Mouse (Mus musculus) limb, embryonic 13.5 days (tissue): ENCODE measurements at regions not wholly inside any gene's neighbourhood (a gene's known extent, or its start where the extent isn't known, plus 50 kb on each side); places are given as distances from the start of the nearest gene placed in this dataset.
A peak's percentile ranks its signal among the peaks of the same experiment; 100 is the strongest.

Experiments used
- ATAC-seq: fragments of 200-750 bp; cut with Nextera tagmentation; 2 replicates; pipeline ENCODE4 v1.8.0; 2017; ENCODE audit warnings: low read depth, moderate number of reproducible peaks, moderate TSS enrichment; ENCODE audit not compliant: low FRiP score
- H3K27ac ChIP-seq: fragments of 300-500 bp; sonication (generic); 2 replicates; pipeline ENCODE4 v1.5.1; 2015; ENCODE audit warnings: inconsistent platforms, mild to moderate bottlenecking, moderate library complexity
- H3K27me3 ChIP-seq: fragments of 300-500 bp; sonication (generic); 2 replicates; pipeline ENCODE4 v1.6.1; 2015; ENCODE audit warnings: mild to moderate bottlenecking, inconsistent platforms
- H3K36me3 ChIP-seq: fragments of 300-500 bp; sonication (generic); 2 replicates; pipeline ENCODE4 v1.6.1; 2015; ENCODE audit warnings: inconsistent platforms, mild to moderate bottlenecking, moderate library complexity
- H3K4me1 ChIP-seq: fragments of 300-500 bp; sonication (generic); 2 replicates; pipeline ENCODE4 v1.6.1; 2015; ENCODE audit warnings: inconsistent platforms
- H3K4me2 ChIP-seq: fragments of 300-500 bp; sonication (generic); replicated peaks from 2 replicates; pipeline ENCODE4 v1.6.1; 2015; ENCODE audit warnings: inconsistent platforms, mild to moderate bottlenecking, moderate library complexity
- H3K4me3 ChIP-seq: fragments of 300-500 bp; sonication (generic); 2 replicates; pipeline ENCODE4 v1.5.1; 2015; ENCODE audit warnings: moderate library complexity, mild to moderate bottlenecking, inconsistent platforms
- H3K9ac ChIP-seq: fragments of 300-500 bp; sonication (generic); 2 replicates; pipeline ENCODE4 v1.6.1; 2015; ENCODE audit warnings: mild to moderate bottlenecking, inconsistent platforms
- H3K9me3 ChIP-seq: fragments of 300-500 bp; sonication (generic); 2 replicates; pipeline ENCODE4 v1.6.1; 2016; ENCODE audit warnings: inconsistent platforms
- WGBS: fragments of 180-500 bp; shearing (Covaris S2); methylation state at CpG from one replicate; pipeline ENCODE4 v1.1.7; 2015; 5-methylcytosine and 5-hydroxymethylcytosine counted together

DNA sequence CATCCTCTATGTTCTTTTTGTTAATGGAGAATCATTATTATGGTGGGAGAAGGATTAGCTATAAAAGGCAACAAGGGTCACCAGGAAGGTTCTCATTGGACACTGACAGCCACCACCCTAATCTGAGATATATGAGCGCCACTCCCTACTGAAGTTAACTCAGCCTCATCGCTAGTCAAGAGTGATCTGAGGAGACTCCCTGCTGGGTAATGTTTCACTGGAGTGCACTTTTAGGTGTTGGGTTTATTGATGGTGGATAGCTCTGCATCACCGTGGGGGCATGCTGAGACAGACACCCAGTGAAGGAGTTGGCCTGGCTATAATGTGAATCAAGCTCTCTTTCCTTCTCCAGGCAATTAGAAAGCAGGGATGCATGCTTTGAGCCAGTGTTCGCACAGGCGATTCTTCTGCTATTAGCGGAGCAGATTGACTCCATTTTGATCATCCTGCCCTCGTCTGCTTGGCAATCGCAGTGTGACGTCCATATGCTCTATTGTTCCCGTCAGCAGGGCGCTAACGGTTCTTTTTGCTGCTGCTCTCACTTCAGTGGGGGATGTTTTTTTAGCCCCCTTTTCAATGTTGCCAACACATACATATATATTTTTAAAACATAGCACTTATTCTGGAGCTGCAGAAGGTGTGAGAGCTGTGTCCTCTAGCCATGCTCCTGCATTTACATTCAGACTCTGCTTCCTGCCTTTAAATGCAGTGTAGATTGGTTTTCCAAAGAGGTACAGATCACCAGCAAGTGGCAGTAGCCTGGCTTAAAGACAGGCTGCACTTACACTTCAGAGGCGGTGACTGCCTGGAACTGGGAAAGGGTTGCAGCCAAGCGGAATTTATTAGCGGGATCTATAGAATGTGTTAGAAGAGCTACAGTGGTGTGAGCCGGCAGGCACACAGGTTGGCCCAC lies 263.9 kb upstream of the Dph6 start:
- H3K9ac ChIP-seq, result no peak overlapping the region
- no peaks in the 10 kb centered on the region for H3K36me3 ChIP-seq
- H3K27me3 ChIP-seq, result peaks cover 15% of the 10 kb centered on the region; the same call in 1 of the 2 replicates
- no peak overlapping the region for H3K4me3 ChIP-seq
- H3K9me3 ChIP-seq, result no peaks in the 10 kb centered on the region
- ATAC-seq, result 0 out of 2 replicates have a peak, but pooled peaks have one; percentile 49
- no peak overlapping the region for H3K4me2 ChIP-seq
- no peak overlapping the region for H3K27ac ChIP-seq
- peaks cover 20% of the 10 kb centered on the region for H3K4me1 ChIP-seq
- WGBS, result 68% methylated on average over 16 of the region's 16 CpGs

GRCm38 (mm10) chr2:114923911-114924310 lies 269.1 kb upstream of the Dph6 start:
- Histone ChIP-seq H3K36me3 (no peaks in the 10 kb centered on the region), H3K9me3 (no peaks in the 10 kb centered on the region), H3K4me2 (no peak overlapping the region), H3K4me3 (no peak overlapping the region), H3K9ac (no peak overlapping the region), H3K27me3 (peaks cover 10% of the 10 kb centered on the region; the same call in 1 of the 2 replicates), H3K4me1 (peaks cover 17% of the 10 kb centered on the region), H3K27ac (no peak overlapping the region)
- peak; percentile 34; the same call in 1 of the 2 replicates for ATAC-seq
- WGBS, result 24% methylated on average over 2 of the region's 2 CpGs

DNA sequence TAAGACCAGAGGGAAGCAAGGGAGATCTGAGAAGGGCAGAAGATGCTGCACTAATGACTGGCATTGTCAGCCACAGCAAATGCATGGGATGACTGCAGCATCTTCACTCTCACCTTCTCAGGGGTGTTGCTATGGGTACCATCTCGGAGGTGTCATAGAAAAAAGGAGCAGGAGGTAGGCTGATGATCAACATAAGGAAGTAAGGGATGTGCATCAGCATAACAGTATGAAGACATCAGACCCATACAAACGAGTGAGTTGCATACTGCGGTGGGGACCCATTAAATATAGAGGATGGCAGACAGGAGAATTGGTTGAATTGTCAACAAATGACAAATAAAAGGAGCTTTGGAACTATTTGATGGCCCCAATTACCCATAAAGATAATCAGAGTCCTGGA lies 280.7 kb upstream of the Dph6 start:
- Histone ChIP-seq H3K27ac (no peak overlapping the region), H3K27me3 (peaks cover 11% of the 10 kb centered on the region; the same call in 1 of the 2 replicates), H3K9ac (no peak overlapping the region), H3K4me1 (no peaks in the 10 kb centered on the region), H3K36me3 (no peaks in the 10 kb centered on the region), H3K4me3 (no peak overlapping the region), H3K9me3 (no peaks in the 10 kb centered on the region), H3K4me2 (no peak overlapping the region)
- WGBS, result 57% methylated on average over 3 of the region's 3 CpGs
- ATAC-seq, result no peak

DNA sequence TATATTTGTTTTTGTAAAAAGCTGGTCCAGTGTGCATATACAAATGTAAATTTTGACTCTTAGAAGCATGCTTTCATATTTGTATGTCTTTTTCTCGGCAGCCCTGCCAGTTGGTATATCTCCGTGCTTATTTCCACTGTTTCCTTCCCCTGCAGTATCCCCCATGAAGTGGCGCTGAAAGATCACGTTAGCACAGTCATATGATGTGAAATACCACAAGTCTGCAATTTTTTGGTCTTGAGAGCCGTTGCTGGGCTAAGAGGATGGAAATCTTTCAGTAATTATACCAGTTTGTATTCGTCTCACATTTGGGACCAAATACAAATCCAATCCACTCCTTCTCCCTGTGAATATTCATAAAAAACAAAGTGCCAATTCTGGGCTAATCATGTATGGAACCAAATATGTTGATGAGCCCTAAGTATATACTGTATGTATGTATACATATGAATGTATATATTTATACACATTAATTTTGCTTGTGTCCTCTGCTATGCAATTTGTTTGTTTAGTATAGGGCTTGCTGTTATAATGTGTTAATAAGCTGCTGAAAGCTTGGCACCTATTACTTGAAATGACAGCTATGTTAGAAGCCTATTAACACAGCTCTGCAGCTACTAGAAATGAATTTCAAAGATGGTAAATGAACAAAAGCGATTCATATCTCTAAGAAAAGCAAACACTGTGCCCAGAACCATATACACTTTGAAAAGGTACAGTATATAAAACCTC lies 283.8 kb upstream of the Dph6 start:
- H3K9me3 ChIP-seq, result no peaks in the 10 kb centered on the region
- peaks cover 9% of the 10 kb centered on the region; the same call in 1 of the 2 replicates for H3K27me3 ChIP-seq
- H3K4me3 ChIP-seq, result no peak overlapping the region
- no peak for ATAC-seq
- 70% methylated on average over 7 of the region's 7 CpGs for WGBS
- no peak overlapping the region for H3K4me2 ChIP-seq
- H3K27ac ChIP-seq, result no peak overlapping the region
- no peaks in the 10 kb centered on the region for H3K4me1 ChIP-seq
- H3K9ac ChIP-seq, result no peak overlapping the region
- H3K36me3 ChIP-seq, result no peaks in the 10 kb centered on the region

DNA sequence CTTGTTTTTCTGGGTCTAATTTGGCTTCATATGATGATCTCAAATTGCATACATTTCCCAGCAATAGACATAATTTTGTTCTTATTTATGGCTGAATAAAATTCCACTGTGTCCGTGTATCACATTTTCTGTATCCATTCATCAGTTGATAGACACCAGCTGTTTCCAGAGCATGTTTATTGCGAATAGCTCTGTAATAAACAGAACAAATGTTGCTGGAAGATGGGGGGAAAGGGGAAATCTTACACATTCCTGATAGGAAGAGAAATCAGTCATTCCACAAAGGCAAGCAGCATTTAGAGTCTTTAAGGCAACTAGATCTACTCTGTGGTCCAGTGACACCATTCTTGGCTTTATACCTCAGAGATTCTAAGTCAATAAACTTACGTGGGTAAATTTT lies 311.3 kb upstream of the Dph6 start:
- H3K4me1 ChIP-seq, result no peaks in the 10 kb centered on the region
- no peaks in the 10 kb centered on the region for H3K36me3 ChIP-seq
- no peak overlapping the region for H3K4me2 ChIP-seq
- ATAC-seq, result no peak
- H3K9me3 ChIP-seq, result no peaks in the 10 kb centered on the region
- H3K9ac ChIP-seq, result no peak overlapping the region
- no peaks in the 10 kb centered on the region for H3K27me3 ChIP-seq
- WGBS, result 65% methylated on average over 3 of the region's 3 CpGs
- H3K27ac ChIP-seq, result no peak overlapping the region
- no peak overlapping the region for H3K4me3 ChIP-seq

- Histone ChIP-seq H3K27me3 (no peaks in the 10 kb centered on the region), H3K9ac (no peak overlapping the region), H3K27ac (no peak overlapping the region), H3K9me3 (no peaks in the 10 kb centered on the region), H3K36me3 (no peaks in the 10 kb centered on the region), H3K4me2 (no peak overlapping the region), H3K4me1 (no peaks in the 10 kb centered on the region), H3K4me3 (no peak overlapping the region)
- ATAC-seq, result no peak
- 54% methylated on average over 1 of the region's 1 CpGs for WGBS
Observed at GRCm38 (mm10) chr2:114968651-114969050, 313.9 kb upstream of the Dph6 start.

DNA sequence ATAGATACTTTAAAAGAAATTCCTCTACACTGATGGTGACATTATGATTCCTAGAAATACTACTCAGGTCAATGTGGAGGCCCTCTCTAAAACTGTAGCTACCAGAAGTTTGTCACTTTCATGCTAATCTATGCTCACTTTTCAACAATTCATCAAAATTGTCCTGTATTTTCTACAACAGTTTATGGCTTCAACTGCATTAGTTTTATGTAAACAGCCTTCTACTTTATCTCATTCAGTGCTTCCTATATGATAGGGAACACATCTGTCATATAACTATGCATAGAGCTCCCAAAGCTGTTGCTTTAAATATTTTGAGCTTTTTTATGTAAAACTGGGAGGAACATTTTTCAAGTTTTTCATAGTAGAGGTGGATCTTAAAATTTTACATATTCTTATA lies 338.7 kb upstream of the Dph6 start:
- no peak overlapping the region for H3K9ac ChIP-seq
- no peaks in the 10 kb centered on the region for H3K36me3 ChIP-seq
- no peak overlapping the region for H3K27ac ChIP-seq
- no peaks in the 10 kb centered on the region for H3K9me3 ChIP-seq
- H3K4me1 ChIP-seq, result no peaks in the 10 kb centered on the region
- no peaks in the 10 kb centered on the region for H3K27me3 ChIP-seq
- H3K4me2 ChIP-seq, result no peak overlapping the region
- ATAC-seq, result no peak
- H3K4me3 ChIP-seq, result no peak overlapping the region

DNA sequence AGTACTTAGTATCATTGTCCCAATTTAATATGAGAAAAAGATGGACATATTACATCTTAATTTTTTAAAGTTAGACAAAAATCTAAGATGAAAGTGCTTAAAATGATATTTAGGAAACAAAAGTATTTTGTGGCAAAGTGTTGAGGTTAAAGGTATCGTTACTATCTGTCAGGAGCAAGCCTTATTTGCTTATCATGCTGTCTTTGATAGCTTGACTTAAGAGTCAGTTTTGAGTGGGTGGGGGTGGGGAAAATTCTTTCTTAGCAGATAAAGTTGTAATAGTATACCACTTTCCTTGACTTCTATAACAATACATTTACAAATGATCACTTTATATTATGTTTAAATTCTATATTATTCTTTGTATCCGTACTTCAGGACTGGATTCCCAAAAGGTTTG lies 339.1 kb upstream of the Dph6 start:
- Histone ChIP-seq H3K9me3 (no peaks in the 10 kb centered on the region), H3K27ac (no peak overlapping the region), H3K4me2 (no peak overlapping the region), H3K4me1 (no peaks in the 10 kb centered on the region), H3K27me3 (no peaks in the 10 kb centered on the region), H3K9ac (no peak overlapping the region), H3K36me3 (no peaks in the 10 kb centered on the region), H3K4me3 (no peak overlapping the region)
- WGBS, result 90% methylated on average over 2 of the region's 2 CpGs
- no peak for ATAC-seq

- H3K9me3 ChIP-seq, result no peaks in the 10 kb centered on the region
- H3K36me3 ChIP-seq, result no peaks in the 10 kb centered on the region
- 76% methylated on average over 2 of the region's 2 CpGs for WGBS
- ATAC-seq, result no peak
- H3K4me1 ChIP-seq, result no peaks in the 10 kb centered on the region
- no peak overlapping the region for H3K27ac ChIP-seq
- no peak overlapping the region for H3K4me3 ChIP-seq
- H3K27me3 ChIP-seq, result no peaks in the 10 kb centered on the region
- H3K9ac ChIP-seq, result no peak overlapping the region
- no peak overlapping the region for H3K4me2 ChIP-seq
Observed at GRCm38 (mm10) chr2:114994691-114995347, 340.1 kb upstream of the Dph6 start.

GRCm38 (mm10) chr2:115013916-115014315 lies 359.2 kb upstream of the Dph6 start:
- Histone ChIP-seq H3K36me3 (no peaks in the 10 kb centered on the region), H3K4me1 (no peaks in the 10 kb centered on the region), H3K4me3 (no peak overlapping the region), H3K27me3 (no peaks in the 10 kb centered on the region), H3K9ac (no peak overlapping the region), H3K9me3 (0 out of 2 replicates have a peak, but pooled peaks cover 5% of the 10 kb centered on the region), H3K27ac (no peak overlapping the region), H3K4me2 (no peak overlapping the region)
- ATAC-seq, result no peak
- WGBS, result 84% methylated on average over 1 of the region's 1 CpGs

DNA sequence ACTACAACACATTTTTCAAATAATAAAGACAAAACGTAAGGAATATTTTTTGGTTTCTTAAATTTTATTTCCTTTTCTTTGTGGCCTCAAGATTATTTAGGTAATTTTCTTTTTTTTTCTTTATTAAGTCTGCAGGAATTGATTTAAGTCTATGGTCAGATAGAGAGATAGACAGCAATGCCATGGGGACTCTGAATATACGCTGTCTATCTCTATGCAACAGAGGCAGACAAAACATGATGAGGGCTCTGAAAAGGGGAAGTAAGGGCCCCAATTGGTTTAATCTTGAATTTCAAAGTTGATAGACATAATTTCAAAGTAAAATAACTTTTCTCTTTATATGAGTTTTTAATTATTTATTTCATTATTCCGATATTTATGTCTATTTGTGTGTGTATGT lies 372.0 kb upstream of the Dph6 start:
- 92% methylated on average over 3 of the region's 3 CpGs for WGBS
- Histone ChIP-seq H3K27ac (no peak overlapping the region), H3K4me1 (no peaks in the 10 kb centered on the region), H3K4me3 (no peak overlapping the region), H3K27me3 (no peaks in the 10 kb centered on the region), H3K4me2 (no peak overlapping the region), H3K9ac (no peak overlapping the region), H3K9me3 (no peaks in the 10 kb centered on the region), H3K36me3 (no peaks in the 10 kb centered on the region)
- no peak for ATAC-seq

- H3K4me3 ChIP-seq, result no peak overlapping the region
- ATAC-seq, result no peak
- WGBS, result 76% methylated on average over 2 of the region's 2 CpGs
- H3K9ac ChIP-seq, result no peak overlapping the region
- H3K4me2 ChIP-seq, result no peak overlapping the region
- no peak overlapping the region for H3K27ac ChIP-seq
- H3K27me3 ChIP-seq, result no peaks in the 10 kb centered on the region
- H3K9me3 ChIP-seq, result no peaks in the 10 kb centered on the region
- no peaks in the 10 kb centered on the region for H3K36me3 ChIP-seq
- H3K4me1 ChIP-seq, result no peaks in the 10 kb centered on the region
Observed at GRCm38 (mm10) chr2:115031134-115031533, 376.4 kb upstream of the Dph6 start.
